Mouse (Mus musculus) ES-E14 (cell line): ENCODE results near the gene Spp2. TPM values are rescaled to one million over a fixed set of nuclear protein-coding genes. Genes with fewer than 3 reads are reported as not detected.

ENCODE experiments used
- DNase-seq: peaks from one replicate; pipeline ENCODE4 v3.0.0-alpha.2; 2013; ENCODE audit warnings: low read depth, low spot score
- H3K27ac ChIP-seq: 2 replicates; pipeline ENCODE4 v1.5.1; 2012; ENCODE audit warnings: low read depth, mild to moderate bottlenecking, low read length, moderate library complexity, mixed read lengths; ENCODE audit not compliant: poor library complexity, insufficient read depth, severe bottlenecking
- H3K36me3 ChIP-seq: 2 replicates; pipeline ENCODE4 v1.6.1; 2012; ENCODE audit warnings: mild to moderate bottlenecking, low read length, moderate library complexity, mixed read lengths; ENCODE audit not compliant: control insufficient read depth, poor library complexity, insufficient read depth, severe bottlenecking
- H3K4me1 ChIP-seq, 2 experiments: fragments of 150-350 bp in 1 of 2; sonication (generic) in 1 of 2; 2 replicates each; pipeline ENCODE4 v1.6.1; 2012; ENCODE audit warnings: low read length in 2 of 2, mild to moderate bottlenecking in 1 of 2, mixed read lengths in 1 of 2; ENCODE audit not compliant: control insufficient read depth in 2 of 2, insufficient read depth in 2 of 2, poor library complexity in 1 of 2
- H3K4me3 ChIP-seq, 2 experiments: fragments of 150-350 bp in 1 of 2; sonication (generic) in 1 of 2; 2 replicates each; pipeline ENCODE4 v1.5.1; 2012; ENCODE audit warnings: low read length in 2 of 2, low read depth in 1 of 2, mild to moderate bottlenecking in 1 of 2, mixed read lengths in 1 of 2; ENCODE audit not compliant: insufficient read depth in 1 of 2, poor library complexity in 1 of 2, severe bottlenecking in 1 of 2
- H3K9ac ChIP-seq: 2 replicates; pipeline ENCODE4 v1.6.1; 2012; ENCODE audit warnings: low read depth, mild to moderate bottlenecking, low read length, mixed read lengths; ENCODE audit not compliant: poor library complexity, insufficient read depth, severe bottlenecking
- H3K9me3 ChIP-seq: fragments of 150-350 bp; sonication (generic); 2 replicates; pipeline ENCODE4 v1.6.1; 2012; ENCODE audit warnings: low read depth, mild to moderate bottlenecking, low read length; ENCODE audit not compliant: control insufficient read depth, insufficient read depth
- CHD2 ChIP-seq: IDR thresholded peaks from 2 replicates; pipeline ENCODE4 v1.6.1; 2014; ENCODE audit warnings: mild to moderate bottlenecking, low read depth, low read length, inconsistent platforms
- HCFC1 ChIP-seq: IDR thresholded peaks from 2 replicates; pipeline ENCODE4 v1.6.1; 2012; ENCODE audit warnings: low read length, inconsistent platforms, borderline replicate concordance; ENCODE audit not compliant: insufficient read depth
- MAFK ChIP-seq: IDR thresholded peaks from 2 replicates; pipeline ENCODE4 v1.6.1; 2014; ENCODE audit warnings: mild to moderate bottlenecking, low read depth, low read length, inconsistent platforms; ENCODE audit not compliant: insufficient read depth
- ZC3H11A ChIP-seq: IDR thresholded peaks from 2 replicates; pipeline ENCODE4 v1.6.1; 2012; ENCODE audit warnings: low read depth, mild to moderate bottlenecking, inconsistent platforms, low read length, borderline replicate concordance
- ZNF384 ChIP-seq: IDR thresholded peaks from 2 replicates; pipeline ENCODE4 v1.6.1; 2012; ENCODE audit warnings: low read depth, low read length, inconsistent platforms
- in situ Hi-C, 2 experiments: fragments of 600-800 bp; cut with MboI; formaldehyde crosslinking; loops; one replicate each; pipeline ENCODE4 v1.15.1; 2025; ENCODE audit warnings: low sequenced_read_pairs in 2 of 2, inconsistent platforms in 1 of 2; ENCODE audit not compliant: unreplicated experiment in 2 of 2
- total RNA-seq: library from RNA; depleted of rRNA; stranded (reverse); fragments of 300-350 nt; gene quantifications from 2 replicates; pipeline ENCODE4 v1.2.3, GENCODE M21; 2012

Gene Spp2
- total RNA-seq, 1 experiment, result not detected

DNA sequence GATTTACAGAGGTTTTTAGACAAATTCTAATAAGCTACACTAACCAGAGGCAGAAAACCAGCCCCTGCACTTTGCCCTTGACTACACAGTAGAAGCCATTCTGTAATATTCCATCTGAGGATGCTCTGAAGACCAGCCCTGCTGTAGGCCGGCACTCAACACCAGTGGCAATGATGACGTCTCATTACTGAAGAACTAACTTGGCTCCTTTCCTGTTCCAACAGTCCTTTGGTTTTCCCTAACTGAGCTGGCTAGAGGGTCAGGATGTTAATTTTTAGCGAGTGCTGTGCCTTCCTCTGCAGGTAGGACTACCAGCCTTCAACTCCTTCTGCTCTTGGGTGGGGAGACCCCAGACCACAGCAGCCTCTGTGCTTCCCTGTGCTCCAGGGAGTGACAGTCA is 47.9 kb downstream of the Spp2 start:
- peaks cover 13 to 25% of the 10 kb centered on the region in 2 experiments for H3K4me1 ChIP-seq
- no peak overlapping the region for H3K9ac ChIP-seq

DNA sequence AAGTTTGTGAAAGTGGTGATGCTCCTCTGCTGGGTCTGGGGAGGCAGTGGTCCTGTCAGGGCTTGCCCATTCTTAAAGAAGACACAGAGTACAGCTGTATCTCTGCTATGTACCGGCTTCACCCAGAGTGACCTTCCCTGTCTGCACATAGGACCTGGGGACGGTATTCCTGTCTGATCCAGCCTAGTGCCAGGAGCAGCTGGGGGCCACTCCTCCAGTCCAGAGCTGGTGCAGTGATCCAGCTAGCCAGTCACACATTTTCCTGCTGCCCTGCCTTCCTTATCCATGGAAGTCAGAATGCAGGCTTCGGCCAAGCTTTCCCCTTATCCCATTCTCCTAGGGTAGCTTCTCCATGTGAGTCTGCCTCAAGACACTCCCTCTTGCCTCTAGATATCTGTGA is 49.0 kb downstream of the Spp2 start:
- H3K36me3 ChIP-seq, result no peaks in the 10 kb centered on the region
- no peak for DNase-seq
- in situ Hi-C loops, result no loop called here
- H3K9me3 ChIP-seq, result no peaks in the 10 kb centered on the region
- peaks cover 13 to 28% of the 10 kb centered on the region in 2 experiments for H3K4me1 ChIP-seq
- H3K9ac ChIP-seq, result no peak overlapping the region
- H3K27ac ChIP-seq, result no peak overlapping the region
- TF ChIP-seq CHD2 (no peak), HCFC1 (no peak), ZNF384 (no peak), MAFK (no peak), ZC3H11A (no peak)
- no peak overlapping the region for H3K4me3 ChIP-seq

More for the DNA sequence above, 47.9 kb downstream of the Spp2 start:
- in situ Hi-C loops, result no loop called here
- TF ChIP-seq CHD2 (no peak), ZNF384 (no peak), HCFC1 (no peak), MAFK (no peak), ZC3H11A (no peak)
- no peaks in the 10 kb centered on the region for H3K9me3 ChIP-seq
- no peaks in the 10 kb centered on the region for H3K36me3 ChIP-seq
- H3K4me3 ChIP-seq, result no peak overlapping the region
- DNase-seq, result no peak
- no peak overlapping the region for H3K27ac ChIP-seq

DNA sequence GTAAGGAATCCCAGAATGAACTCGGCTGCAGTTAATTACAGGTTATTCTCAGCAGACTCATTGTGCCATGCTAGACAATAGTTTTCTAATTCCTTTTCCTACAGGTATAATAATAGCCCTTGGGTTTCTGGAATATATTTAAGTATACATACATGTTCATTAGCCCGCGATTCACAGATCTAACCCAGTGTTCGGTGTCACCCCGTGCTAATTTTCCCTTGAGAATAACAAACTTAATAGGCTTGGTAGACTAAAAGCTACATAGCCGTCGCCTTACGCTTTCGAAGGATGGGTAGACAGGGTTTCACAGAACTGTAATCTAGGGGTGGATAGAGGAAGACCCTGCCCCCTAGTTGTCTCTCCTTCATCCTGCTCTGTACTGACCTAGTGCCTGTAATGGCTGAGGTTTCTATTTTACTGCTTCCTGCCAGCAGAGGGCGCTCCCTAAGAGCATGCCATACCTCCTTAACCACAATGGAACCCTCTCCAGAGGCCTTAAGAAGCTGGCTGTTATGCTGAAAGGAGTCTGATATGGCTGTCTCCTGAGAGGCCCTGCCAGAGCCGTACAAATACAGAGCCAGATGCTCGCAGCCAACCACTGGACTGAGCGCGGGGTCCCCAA is 49.8 kb downstream of the Spp2 start:
- in situ Hi-C loops, result no loop called here
- H3K27ac ChIP-seq, result no peak overlapping the region

DNA sequence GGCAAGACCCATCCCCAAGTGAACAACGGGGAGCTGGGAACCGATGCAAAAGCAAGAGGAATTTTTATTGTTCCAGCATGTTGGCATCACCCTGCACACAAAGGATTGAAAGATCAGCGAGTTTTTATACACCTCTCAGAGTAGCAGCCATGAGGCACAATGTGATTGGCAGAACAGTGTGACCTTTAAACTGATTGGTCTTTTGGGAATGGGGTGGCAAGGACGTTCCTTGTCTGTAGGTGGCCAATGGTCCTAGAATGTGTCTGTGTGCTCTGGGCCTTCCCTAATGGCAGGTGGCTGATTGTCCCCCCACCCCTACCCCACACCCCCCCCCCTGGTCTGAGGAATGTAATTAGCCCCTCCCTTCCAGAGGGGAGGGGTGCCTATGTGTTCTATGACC is 52.4 kb downstream of the Spp2 start:
- Histone ChIP-seq H3K9me3 (no peaks in the 10 kb centered on the region), H3K36me3 (no peaks in the 10 kb centered on the region), H3K4me1 (peaks cover 13 to 30% of the 10 kb centered on the region in 2 experiments), H3K4me3 (no peak overlapping the region; a peak in 1 of 4 replicates), H3K9ac (no peak overlapping the region), H3K27ac (no peak overlapping the region)
- in situ Hi-C loops, result no loop called here
- TF ChIP-seq ZNF384 (no peak), ZC3H11A (no peak), MAFK (no peak), HCFC1 (no peak), CHD2 (no peak)
- DNase-seq, result no peak

More for the DNA sequence above, 49.8 kb downstream of the Spp2 start:
- H3K36me3 ChIP-seq, result no peaks in the 10 kb centered on the region
- peaks cover 13 to 28% of the 10 kb centered on the region in 2 experiments for H3K4me1 ChIP-seq
- H3K9ac ChIP-seq, result no peak overlapping the region; the same call in 1 of the 2 replicates
- peak; percentile 82 for DNase-seq
- H3K4me3 ChIP-seq, result no peak overlapping the region
- H3K9me3 ChIP-seq, result no peaks in the 10 kb centered on the region
- no peak for TF ChIP-seq CHD2
- no peak for TF ChIP-seq HCFC1
- TF ChIP-seq ZNF384, result no peak
- TF ChIP-seq ZC3H11A, result peak; percentile 43; the same call in 1 of the 2 replicates
- TF ChIP-seq MAFK, result no peak
